Mouse (Mus musculus) neutrophil, adult 5-6 weeks (primary cell): ENCODE results near the gene Hoxd4. TPM values are rescaled to one million over a fixed set of nuclear protein-coding genes. Genes with fewer than 3 reads are reported as not detected.

Experiments used
- ATAC-seq: fragments of 151-379, 151-347 bp; 2 replicates; pipeline ENCODE4 v1.8.0; 2017; ENCODE audit warnings: mild to moderate bottlenecking, moderate TSS enrichment; ENCODE audit not compliant: insufficient number of reproducible peaks, poor library complexity, low FRiP score, severe bottlenecking; ENCODE audit errors: extremely low read depth
- total RNA-seq: library from RNA; stranded (forward); fragments of 200-1000 nt; gene quantifications from 2 replicates; pipeline ENCODE4 v1.2.3, GENCODE M21; 2017

Hoxd4 gene
- total RNA-seq, 1 experiment from 2014 or later = not detected

DNA sequence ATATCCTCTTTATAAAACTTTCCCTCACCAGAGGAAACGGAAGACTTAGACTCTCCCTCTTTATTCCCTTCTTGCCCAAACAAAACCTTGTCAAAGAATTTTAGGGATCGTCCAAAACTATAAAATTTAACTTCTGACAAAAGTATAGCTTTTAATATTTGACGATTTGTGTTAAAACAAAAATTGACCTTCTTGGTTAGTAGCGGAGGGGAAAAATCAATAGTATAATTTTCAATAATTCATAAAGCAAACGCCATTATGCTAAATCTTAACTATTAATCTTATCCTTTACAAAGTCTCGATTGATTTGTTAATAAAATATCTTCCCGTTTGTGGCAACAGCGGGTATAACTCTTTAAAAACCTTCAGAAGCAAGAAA is 21.4 kb upstream of the Hoxd4 start:
- ATAC-seq = no peak

DNA sequence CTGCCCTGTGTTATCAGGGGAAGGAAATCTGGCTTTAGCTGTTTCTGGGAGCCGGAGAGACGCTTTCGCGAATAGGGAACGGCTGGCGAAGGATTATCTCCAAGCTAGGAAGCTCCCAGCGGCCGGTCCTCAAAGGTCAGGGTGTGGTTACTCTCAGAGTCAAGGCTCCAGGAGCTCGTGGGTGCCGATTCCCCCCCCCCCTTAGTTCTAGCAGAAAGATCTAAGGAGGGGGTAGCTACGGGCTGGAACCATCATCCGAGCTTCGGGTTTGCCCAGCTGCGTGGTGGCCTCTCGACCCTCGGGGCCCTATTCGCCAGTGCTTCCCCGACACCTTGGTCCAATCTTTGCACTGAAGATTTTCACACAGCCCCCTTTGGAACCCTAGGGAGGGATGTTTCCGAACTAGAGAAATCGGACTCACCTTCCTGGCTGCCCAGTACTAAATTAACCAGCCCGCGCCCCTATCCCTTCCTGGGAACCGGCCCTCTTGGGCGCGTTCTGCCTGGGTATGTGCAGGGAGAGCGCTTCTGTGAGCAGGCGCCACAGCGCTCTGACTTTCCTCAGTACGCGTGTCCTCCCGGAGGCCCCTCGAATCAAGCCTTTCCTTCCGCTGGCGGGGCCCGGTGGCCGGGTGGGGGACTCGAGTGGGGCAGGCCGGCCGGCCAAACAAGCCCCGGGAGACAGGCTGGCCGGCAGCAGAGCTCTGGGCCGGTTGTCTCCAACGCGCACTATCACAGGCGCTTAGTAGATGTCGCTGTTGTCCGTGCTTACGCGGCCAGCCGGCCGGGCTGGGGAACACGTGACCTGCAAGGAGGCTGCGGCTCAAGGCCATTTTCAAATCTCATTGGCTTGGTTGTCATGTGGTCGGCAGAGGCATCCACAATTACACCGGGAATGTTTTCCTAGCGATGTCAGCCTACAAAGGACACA is 20.4 kb upstream of the Hoxd4 start, which contains the start of gene Hoxd10:
Gene Hoxd10 (plus strand): TSS at position 903 of the 930 bp plus-strand sequence.
- no peak for ATAC-seq

DNA sequence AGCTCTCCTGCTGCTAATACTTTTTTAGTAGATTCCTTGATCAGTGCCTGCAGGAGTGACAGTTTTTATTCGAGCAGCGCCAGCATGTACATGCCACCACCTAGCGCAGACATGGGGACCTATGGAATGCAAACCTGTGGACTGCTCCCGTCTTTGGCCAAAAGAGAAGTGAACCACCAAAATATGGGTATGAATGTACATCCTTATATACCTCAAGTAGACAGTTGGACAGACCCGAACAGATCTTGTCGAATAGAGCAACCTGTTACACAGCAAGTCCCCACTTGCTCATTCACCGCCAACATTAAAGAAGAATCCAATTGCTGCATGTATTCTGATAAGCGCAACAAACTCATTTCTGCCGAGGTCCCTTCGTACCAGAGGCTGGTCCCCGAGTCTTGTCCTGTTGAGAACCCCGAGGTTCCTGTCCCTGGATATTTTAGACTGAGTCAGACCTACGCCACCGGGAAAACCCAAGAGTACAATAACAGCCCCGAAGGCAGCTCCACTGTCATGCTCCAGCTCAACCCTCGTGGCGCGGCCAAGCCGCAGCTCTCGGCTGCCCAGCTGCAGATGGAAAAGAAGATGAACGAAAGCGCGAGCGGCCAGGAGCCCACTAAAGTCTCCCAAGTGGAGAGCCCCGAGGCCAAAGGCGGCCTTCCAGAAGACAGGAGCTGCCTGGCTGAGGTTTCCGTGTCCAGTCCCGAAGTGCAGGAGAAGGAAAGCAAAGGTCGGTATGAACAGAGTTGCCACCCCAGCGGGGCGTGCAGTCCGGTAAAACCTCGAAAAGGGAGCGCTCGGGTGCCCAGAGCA is 19.5 kb upstream of the Hoxd4 start:
- no peak for ATAC-seq

DNA sequence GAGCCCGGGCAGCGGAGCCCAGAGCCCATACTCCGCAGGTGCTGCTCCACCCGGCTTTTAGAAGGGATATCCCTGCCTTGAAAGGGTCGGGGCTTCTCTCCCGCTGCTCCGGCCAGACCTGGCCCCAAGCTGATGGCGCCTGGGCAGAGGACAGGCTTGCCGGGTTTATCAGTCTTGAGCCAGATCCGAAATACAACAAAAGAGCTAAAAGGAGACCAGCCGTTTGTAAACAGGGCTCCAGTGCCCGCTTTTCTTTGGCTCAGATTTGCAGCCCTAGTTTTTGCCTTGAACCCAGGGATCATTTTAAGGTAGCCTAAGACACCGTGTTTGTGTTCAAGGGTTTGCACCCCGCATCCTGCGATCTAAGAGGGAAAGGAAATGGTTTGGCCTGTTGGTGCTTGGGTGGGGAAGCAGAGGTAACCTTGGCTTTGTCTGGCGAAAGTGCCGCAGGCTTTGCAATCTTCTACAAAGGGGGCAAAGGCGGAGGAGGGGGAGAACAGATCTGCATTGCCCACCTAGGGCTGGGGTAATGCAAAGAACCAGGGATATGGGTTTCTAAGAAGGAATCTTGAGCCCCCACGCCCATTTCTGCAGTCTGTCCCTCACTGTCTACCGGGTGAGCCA is 18.8 kb upstream of the Hoxd4 start:
- no peak for ATAC-seq

DNA sequence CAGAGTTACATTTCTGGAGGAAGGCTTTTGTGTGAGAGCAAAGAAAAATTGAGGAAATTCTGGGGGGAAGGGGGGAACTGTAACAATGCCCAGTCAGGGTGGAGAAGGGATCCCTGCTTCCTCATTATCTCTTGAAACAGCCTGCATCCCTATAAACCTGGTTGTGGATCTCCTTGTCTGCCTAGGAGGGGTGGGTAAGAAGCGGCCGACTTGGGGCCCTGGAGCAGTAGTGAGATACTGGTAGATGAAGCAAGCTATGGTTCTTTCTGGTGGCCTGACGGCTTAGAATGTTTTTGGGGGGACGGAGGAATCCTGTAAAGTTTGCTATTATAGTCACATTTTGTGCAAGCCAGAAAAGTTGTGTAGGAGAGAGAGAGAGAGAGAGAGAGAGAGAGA is 18.3 kb upstream of the Hoxd4 start:
- no peak for ATAC-seq

DNA sequence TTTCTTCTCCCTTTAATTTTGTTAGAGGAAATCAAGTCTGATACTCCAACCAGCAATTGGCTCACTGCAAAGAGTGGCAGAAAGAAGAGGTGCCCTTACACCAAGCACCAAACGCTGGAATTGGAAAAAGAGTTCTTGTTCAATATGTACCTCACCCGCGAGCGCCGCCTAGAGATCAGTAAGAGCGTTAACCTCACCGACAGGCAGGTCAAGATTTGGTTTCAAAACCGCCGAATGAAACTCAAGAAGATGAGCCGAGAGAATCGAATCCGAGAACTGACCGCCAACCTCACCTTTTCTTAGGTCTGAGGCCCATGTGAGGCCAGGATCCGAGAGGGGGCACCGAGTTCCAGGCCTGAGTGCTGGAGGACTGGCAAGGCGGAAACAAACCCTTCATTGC is 17.7 kb upstream of the Hoxd4 start:
- no peak for ATAC-seq

DNA sequence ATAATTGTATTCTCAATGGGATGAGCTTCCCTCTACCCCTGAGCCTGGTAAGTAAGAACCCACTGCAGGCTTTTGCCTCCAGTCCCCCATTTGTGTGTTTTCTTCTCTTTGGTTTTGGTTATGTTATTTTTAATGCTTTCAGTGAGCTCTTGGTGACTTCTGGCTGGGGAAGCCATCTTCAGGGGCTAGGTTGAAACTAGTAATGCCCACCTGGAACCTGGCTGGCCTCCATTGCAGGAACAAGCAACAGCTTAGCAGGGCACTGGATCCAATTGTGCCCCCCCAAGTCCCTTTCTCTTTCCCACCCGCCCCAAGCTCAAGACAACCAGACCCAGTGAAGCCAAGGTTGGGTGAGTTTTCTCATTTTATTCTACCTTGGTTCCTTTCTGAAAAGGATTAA is 16.3 kb upstream of the Hoxd4 start:
- no peak for ATAC-seq

DNA sequence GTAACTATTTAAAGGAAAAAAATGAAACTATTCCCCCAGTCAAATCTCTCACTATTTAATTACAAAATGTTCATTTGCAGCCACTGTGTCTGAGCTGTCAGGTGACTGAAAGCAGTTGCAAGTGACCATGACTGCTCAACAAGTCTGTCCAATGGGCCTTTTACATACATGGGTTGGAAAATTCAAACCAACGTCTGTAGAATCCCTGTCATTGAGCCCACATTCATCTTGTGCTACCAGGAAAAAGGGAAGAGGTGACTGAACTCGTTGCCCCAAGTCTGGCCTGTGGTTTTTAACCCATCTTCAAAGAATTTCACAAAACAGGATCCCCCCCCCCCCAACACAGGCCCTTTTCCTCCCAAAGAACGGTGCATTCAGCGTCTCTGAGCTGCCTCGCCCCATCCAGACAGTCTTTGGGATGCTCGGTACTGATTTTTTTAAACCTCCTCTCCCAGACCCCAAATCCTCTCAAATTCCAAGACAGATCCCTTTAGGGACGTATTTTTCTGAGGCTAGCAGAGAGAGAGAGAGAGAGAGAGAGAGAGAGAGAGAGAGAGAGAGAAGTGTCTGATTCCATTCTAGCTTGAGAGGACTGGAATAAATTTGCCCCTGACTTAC is 15.8 kb upstream of the Hoxd4 start:
- ATAC-seq = no peak

DNA sequence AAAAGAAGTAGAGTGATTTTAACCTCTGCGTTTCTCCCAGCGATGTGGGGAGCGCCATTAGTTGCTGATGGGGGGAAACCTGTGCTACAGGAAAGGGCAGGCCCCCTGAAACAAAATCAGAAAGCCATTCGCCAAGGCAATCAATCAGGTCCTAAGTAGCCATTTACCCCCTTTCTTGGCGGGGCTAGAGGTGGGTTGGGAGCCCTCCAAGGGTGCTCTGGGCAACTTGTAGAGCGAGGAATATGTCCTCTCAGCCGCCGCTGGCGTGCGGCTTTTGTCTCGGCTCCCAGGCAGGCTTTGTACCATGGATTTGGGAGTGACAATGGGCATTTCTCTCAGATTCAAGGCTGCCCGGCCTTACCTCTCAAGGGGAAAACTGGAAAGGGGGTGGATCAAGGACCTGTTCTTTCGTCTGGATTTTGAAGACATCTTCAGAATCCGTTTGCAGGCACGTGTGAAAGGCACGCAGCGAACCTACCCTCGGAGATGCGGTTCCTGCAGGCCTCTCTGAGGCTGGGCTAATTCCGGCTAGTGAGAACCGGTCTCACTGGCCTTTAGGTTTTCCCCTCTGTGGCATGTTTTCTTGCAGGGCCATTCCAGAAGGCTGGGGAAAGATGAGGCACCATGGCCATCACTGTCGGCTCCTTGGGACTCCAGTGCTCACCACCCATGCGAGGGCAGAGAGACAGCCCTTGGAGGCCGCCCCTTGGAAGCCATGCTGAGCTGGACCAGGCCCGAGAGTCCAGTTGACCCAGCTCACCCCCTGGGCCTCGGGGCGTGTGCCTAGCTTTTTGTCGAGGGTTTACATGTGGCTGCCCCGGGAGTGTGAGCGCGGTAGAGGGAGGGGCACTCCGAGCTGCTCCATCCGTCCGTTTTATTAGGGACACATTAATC is 15.0 kb upstream of the Hoxd4 start:
- no peak for ATAC-seq

DNA sequence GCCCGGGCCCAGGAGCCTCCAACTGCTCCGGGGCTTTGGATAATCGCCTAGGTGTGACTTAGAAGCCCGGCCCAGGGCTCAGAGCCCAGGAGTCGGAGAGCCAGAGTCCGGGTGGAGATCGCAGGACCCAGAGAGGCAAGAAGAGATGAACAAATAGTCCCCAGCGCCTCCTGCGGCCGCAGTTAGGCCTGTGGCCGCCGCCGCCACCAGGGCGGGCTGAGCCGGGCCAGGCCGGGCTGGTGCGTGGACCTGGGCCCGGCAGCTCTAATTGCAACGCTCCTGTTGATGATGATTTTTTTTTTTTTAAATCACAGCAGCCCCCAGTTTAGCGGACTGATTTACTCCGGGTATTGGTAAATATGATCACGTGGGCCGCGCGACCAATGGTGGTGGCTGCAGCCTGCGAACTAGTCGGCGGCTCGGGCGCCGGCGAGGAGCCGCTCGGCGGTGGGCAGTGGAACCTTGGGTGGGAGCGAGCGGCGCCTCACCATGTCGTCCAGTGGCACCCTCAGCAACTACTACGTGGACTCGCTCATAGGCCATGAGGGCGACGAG is 14.1 kb upstream of the Hoxd4 start, which contains the start of gene Hoxd9:
Gene Hoxd9 (plus strand): TSS at position 161 of the 555 bp plus-strand sequence.
- ATAC-seq = no peak

DNA sequence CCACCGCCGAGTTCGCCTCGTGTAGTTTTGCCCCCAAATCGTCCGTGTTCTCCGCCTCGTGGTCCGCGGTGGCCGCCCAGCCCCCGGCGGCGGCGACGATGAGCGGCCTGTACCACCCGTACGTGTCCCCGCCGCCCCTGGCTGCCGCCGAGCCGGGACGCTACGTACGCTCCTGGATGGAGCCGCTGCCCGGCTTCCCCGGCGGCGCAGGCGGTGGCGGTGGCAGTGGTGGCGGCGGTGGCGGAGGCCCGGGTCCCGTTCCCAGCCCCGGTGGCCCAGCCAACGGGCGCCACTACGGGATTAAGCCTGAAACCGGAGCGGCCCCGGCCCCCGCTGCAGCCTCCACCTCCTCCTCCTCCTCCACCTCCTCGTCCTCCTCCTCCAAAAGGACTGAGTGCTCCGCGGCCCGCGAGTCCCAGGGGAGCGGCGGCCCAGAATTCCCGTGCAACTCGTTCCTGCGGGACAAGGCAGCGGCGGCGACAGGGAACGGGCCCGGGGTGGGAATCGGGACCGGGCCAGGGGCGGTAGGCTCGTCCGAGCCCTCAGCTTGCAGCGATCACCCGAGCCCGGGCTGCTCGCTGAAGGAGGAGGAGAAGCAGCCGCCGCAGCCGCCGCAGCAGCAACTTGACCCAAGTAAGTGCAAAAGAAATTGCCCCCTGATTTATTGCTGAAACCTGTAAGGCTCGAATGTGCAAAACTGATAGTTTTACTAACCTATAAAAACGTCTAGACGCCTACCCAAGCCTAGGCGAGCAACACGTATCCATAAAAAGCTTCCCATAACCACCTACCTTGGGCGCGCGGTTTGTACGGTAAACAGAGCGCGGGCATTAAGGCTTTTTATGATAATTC is 13.3 kb upstream of the Hoxd4 start:
- no peak for ATAC-seq

DNA sequence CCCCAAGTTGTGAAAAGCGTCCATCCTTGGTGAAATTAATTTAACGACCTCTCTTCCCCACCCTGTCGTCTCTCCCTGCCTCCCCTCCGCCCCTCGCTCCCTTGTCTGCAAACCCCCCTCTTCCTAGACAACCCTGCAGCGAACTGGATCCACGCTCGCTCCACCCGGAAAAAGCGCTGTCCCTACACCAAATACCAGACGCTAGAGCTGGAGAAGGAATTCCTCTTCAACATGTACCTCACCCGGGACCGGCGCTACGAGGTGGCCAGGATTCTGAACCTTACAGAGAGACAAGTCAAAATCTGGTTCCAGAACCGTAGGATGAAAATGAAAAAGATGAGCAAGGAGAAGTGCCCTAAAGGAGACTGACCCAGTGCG is 12.7 kb upstream of the Hoxd4 start:
- ATAC-seq = no peak

DNA sequence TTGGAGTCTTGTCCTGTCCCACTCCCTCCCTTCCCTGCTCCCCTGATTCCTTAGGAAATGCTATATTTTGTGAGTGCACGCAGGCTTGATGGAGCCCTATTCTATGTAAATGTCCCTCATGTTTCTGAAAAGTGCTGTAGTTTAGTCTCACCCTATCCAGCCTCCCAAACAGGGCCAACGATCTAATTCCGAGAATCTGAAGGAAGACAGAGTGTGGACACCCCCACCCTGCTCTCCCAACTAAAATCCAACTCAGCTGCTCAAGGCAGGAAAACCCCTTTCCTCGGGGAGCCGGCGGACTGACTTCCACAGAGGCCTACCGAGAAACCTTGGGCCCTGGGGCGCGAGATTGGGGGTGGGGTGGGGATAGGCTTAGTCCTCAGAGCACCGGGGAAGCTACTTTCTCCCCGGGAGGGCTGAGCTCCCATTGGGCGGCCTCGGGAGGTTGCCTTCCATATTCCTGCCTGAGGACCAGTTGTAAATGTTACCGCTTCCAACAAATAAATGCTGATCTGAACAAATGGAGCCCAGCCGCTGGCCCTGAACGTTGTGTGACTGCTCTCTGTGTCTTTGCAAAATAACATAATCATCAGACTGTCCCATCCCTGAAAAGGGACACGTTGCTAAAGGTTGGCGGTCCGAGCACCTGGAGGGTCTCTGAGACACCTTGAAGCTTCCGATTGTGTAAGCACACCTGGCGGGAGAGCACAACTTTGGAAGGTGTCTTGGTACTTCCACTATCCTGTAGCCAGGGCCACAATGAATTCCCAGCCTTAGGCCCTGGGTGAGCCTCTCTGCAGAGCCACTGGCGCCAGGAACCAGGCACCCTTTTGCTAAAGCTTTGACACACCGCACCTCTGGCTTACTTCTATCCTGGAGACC is 11.8 kb upstream of the Hoxd4 start:
- no peak for ATAC-seq

DNA sequence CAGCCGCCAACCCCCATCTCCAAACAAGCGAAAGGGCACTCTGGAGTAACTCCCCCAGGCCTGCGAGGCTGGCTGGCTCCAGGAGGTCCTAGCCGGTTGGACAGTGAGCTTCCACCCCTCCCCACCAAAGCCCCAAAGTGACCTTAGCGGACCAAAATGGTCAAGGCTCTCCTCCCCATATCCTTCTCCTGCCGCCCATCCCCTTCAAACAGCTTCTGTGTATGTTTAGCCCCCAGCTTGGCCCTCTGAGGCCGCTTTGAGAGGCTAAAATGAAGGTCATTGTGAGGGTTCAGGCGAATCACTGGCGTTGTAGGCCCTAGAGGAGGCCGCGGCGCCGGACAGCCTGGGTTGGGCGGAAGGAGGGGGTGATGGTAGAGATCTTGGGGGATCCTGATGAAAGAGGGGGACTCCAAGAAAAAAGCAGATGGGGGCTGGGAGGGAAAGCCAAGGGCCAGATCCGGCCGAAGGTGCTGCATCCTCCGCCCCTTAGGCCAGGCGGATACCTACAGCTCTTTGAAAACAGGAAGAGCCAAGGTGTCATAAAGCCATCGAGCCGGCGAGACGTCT is 11.1 kb upstream of the Hoxd4 start:
- ATAC-seq = no peak

DNA sequence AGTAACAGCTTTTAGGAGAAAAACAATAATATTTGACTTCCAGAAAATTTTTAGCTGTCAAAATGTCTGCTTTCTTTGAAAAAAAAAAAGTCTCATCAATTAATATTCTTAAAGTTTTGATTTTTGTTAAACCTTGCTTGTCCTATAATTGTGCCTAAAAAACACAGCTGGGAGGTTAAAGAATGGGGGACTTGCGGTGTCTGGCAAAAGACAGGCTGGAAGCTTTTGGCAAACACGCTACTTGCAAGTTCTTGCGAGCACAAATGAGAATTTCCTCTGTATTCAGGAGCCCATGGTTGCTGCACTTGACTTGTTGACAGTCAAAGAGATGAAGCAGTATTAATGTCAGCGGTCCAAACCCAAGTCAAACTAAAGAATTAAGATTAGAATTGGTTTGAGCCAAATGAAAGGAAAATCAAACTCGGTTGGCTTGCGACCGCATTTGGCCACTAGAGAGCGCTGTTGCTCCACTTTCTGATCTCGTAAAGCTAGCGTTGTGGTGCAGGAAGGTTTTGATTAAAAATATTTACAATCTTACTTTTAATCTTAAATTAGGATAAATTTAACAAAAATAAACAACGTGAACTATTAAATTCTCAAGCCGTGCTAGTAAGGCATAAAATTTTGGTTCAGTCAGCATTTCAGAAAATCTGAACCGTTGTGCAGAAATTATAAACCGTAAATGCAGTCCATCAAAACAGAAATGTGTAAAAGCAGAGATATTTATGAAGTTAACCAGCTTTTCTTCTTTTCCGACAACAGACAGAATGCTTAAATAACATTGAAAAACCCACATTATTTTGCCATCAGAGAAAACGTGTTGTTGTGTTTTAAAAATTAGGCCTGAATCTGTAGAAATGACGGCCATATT is 9.5 kb upstream of the Hoxd4 start:
- ATAC-seq = no peak
